Mouse (Mus musculus): ENCODE measurements around the gene Il1rap. TPM values are rescaled to one million over a fixed set of nuclear protein-coding genes. Genes with fewer than 3 reads are reported as not detected.

The Il1rap gene
- 0.39 and 0.56 TPM in 2 replicates for polyA plus RNA-seq (2012; rRNA removed)

DNA sequence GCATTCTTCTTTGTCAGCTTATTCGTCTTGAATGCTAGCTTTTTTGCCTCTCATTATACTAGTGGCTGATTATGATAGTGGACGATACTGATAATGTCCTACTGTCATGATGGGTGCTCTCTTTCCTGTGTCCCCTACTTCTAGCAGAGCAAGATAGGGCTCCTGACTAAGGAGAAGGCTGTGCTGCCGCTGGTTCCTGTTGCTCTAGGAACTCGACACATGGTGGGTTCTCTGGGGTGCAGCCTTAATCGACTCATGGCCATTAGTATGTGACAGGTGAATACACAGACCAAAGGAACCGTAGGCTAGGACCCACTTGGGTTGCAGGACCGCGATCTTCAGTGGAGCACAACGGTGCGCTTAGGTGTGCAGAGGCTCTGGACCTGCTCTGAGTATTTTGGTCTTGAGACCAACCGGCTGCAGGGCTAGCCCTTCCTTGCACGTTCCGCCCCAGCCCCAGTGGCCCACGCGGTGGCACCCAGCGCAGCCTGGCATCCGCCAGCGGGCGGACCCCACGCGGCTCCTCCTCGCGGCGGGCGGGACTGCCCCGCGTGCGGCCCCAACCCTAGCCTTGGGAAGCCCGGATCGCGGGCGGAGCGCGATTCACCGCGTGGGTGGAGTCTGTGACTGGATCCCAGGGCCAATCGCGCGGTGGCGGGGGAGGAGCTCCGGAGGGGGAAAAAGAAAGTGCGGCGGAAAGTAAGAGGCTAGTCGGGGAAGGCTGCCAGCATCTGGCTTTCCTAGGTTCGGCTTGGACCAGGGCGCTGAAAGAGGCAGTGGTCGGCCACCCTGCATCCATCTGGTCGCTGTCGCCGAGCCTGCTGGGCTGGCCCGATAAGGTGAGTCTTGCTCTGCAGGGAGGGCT, at the start of gene Il1rap:
TSS of gene Il1rap (plus strand) at position 657 of the 865 bp plus-strand sequence.
- WGBS: 2% methylated on average over 51 of the region's 51 CpGs
- Histone ChIP-seq H3K4me1 (ENCODE audit: control insufficient read depth, insufficient read depth, insufficient read length, low read length) (peaks cover 3% of the 10 kb centered on the region; the same call in 1 of the 2 replicates), H3K27ac (ENCODE audit: insufficient read depth, low read depth, low read length) (0 out of 2 replicates have a peak within 1 kb of the TSS, but pooled peaks have one; percentile 17)

DNA sequence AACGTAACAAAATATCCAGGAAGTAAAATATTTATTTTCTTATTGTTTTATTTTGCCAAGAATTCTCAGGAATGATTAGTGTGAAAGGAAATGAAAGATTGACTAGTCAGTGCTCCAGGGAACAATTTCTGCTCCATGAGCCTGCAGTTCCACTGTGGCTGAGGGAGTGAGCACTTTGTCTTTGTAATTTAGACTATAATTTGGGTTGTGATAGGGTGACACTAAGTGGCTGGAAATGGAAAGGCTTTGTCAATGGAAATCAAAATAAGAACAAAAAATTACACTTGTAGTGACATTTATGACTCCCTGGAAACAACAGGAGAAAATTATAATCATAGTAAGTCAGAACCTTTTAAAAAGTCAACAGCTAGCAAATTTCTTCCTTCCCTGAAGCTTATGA, 49.2 kb upstream of the Il1rap start:
- Histone ChIP-seq H3K27me3 (ENCODE audit: control insufficient read depth, insufficient read depth, low read length) (no peaks in the 10 kb centered on the region), H3K36me3 (ENCODE audit: control insufficient read depth, insufficient read depth, low read length) (no peaks in the 10 kb centered on the region), H3K4me3 (ENCODE audit: low read depth, low read length) (no peak overlapping the region), H3K27ac (ENCODE audit: insufficient read depth, low read depth, low read length) (no peak overlapping the region), H3K4me1 (ENCODE audit: control insufficient read depth, insufficient read depth, insufficient read length, low read length) (no peaks in the 10 kb centered on the region)
- 49% methylated on average over 1 of the region's 1 CpGs for WGBS
- TF ChIP-seq CTCF (IDR thresholded peaks at IDR 0.05; ENCODE audit: extremely low read depth, insufficient read length, insufficient replicate concordance, low read depth, low read length) (no peak), POLR2A (IDR thresholded peaks at IDR 0.05; ENCODE audit: low read depth, low read length) (no peak)

More for the DNA sequence above, at the start of gene Il1rap:
- TF ChIP-seq CTCF (IDR thresholded peaks at IDR 0.05; ENCODE audit: extremely low read depth, insufficient read length, insufficient replicate concordance, low read depth, low read length): no peak
- TF ChIP-seq POLR2A (IDR thresholded peaks at IDR 0.05; ENCODE audit: low read depth, low read length): peak; percentile 84
- Histone ChIP-seq H3K36me3 (ENCODE audit: control insufficient read depth, insufficient read depth, low read length) (no peaks in the 10 kb centered on the region), H3K4me3 (ENCODE audit: low read depth, low read length) (peak within 1 kb of the TSS; percentile 95), H3K27me3 (ENCODE audit: control insufficient read depth, insufficient read depth, low read length) (no peaks in the 10 kb centered on the region)

DNA sequence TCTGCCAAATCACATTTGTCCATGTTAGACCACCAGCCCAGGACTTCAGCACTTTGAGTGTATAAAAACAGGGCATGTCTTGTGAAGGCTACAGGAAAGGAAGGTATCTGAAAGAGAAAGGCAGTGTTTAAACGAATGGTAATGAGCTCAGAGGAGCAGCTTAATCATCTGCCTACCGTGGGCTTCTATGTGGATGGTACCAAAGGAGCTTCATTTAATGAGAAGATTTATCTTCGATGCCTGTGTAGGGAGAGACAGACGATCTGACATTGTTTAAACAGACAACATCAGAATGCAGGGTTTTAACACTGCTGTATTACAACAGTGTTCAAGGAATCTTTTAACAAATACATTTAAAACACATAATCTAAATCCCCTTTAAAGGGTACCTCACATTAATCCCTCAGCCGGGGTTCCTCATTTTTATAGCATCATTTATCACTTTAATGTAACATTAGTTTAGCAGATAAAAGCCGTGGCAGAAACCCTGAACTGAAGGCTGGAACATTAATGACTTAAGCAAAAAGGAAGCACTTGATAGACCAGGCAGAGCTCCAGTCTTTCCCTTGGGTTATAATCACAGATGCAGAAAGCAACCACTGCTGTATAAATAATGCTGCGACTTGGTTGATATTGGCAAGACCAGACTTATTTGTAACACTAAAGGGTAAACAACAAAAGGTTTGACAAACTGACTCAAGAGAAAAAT, 35.2 kb upstream of the Il1rap start:
- 15% methylated on average over 7 of the region's 7 CpGs for WGBS
- H3K36me3 ChIP-seq (ENCODE audit: control insufficient read depth, insufficient read depth, low read length): no peaks in the 10 kb centered on the region
- H3K27me3 ChIP-seq (ENCODE audit: control insufficient read depth, insufficient read depth, low read length): no peaks in the 10 kb centered on the region
- no peak for TF ChIP-seq POLR2A (IDR thresholded peaks at IDR 0.05; ENCODE audit: low read depth, low read length)
- no peak for TF ChIP-seq CTCF (IDR thresholded peaks at IDR 0.05; ENCODE audit: extremely low read depth, insufficient read length, insufficient replicate concordance, low read depth, low read length)
- H3K4me3 ChIP-seq (ENCODE audit: low read depth, low read length): no peak overlapping the region
- no peak overlapping the region for H3K27ac ChIP-seq (ENCODE audit: insufficient read depth, low read depth, low read length)
- no peaks in the 10 kb centered on the region for H3K4me1 ChIP-seq (ENCODE audit: control insufficient read depth, insufficient read depth, insufficient read length, low read length)

DNA sequence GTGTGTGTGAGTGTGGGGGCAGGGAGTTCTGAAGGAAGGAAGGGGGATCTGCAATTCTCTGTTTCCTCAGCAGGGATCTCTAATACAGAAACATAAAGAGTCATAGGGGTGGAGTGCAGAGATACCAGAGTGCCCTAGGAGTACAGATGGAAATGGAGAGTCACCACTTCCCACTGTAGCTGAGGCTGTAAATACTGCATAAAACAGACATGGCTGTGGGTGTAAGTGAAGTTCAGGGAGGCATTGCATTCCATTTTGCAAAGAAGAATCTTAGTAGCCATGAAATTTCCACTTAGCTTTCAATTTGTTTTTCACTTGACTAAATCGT, 34.7 kb upstream of the Il1rap start:
- H3K4me1 ChIP-seq (ENCODE audit: control insufficient read depth, insufficient read depth, insufficient read length, low read length): no peaks in the 10 kb centered on the region
- no peaks in the 10 kb centered on the region for H3K27me3 ChIP-seq (ENCODE audit: control insufficient read depth, insufficient read depth, low read length)
- H3K36me3 ChIP-seq (ENCODE audit: control insufficient read depth, insufficient read depth, low read length): no peaks in the 10 kb centered on the region
- no peak for TF ChIP-seq CTCF (IDR thresholded peaks at IDR 0.05; ENCODE audit: extremely low read depth, insufficient read length, insufficient replicate concordance, low read depth, low read length)
- TF ChIP-seq POLR2A (IDR thresholded peaks at IDR 0.05; ENCODE audit: low read depth, low read length): no peak
- H3K4me3 ChIP-seq (ENCODE audit: low read depth, low read length): no peak overlapping the region
- H3K27ac ChIP-seq (ENCODE audit: insufficient read depth, low read depth, low read length): no peak overlapping the region
- 71% methylated on average over 1 of the region's 1 CpGs for WGBS

DNA sequence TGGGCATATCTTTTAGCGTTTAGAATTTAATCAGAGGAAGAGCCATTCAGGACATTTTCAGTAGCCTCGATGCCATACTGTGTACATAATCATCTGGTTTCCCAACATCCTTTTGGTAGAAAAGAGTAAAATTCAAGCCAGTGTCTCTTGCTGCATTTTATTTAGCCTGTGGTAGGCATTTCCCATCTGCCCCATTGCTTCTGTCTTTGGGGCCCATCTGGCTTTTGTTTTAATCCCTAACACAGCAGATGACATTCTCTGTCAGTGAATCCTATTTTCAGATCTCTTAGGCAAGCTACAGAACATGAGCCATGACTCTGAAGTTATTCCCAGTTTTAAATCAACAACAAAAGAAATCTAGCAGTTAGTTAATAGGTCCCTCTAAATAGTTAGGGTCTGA, 32.3 kb upstream of the Il1rap start:
- TF ChIP-seq POLR2A (IDR thresholded peaks at IDR 0.05; ENCODE audit: low read depth, low read length) (no peak), CTCF (IDR thresholded peaks at IDR 0.05; ENCODE audit: extremely low read depth, insufficient read length, insufficient replicate concordance, low read depth, low read length) (no peak)
- Histone ChIP-seq H3K4me3 (ENCODE audit: low read depth, low read length) (no peak overlapping the region), H3K27ac (ENCODE audit: insufficient read depth, low read depth, low read length) (no peak overlapping the region), H3K4me1 (ENCODE audit: control insufficient read depth, insufficient read depth, insufficient read length, low read length) (no peaks in the 10 kb centered on the region), H3K36me3 (ENCODE audit: control insufficient read depth, insufficient read depth, low read length) (no peaks in the 10 kb centered on the region), H3K27me3 (ENCODE audit: control insufficient read depth, insufficient read depth, low read length) (no peaks in the 10 kb centered on the region)
- WGBS: 90% methylated on average over 2 of the region's 2 CpGs

DNA sequence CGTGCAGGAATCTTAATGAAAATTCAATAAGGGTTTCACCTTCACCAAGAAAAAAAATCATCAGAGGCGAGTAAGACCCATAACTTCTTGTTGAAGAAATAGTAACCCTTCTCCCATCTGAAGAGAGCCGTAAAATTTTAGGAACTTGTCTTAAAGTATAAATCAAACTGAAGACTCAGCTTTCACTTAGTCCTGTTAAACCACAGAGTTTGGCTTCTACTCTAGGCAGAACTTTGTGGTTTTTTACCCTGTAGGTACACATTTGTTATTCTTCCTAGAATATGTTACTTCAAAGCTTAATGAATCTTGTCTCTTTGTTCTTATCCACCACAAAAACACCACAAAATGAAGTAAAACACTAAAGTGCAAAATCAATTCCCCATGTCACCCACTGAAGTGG, 29.3 kb upstream of the Il1rap start:
- TF ChIP-seq CTCF (IDR thresholded peaks at IDR 0.05; ENCODE audit: extremely low read depth, insufficient read length, insufficient replicate concordance, low read depth, low read length) (no peak), POLR2A (IDR thresholded peaks at IDR 0.05; ENCODE audit: low read depth, low read length) (no peak)
- 68% methylated on average over 3 of the region's 3 CpGs for WGBS

DNA sequence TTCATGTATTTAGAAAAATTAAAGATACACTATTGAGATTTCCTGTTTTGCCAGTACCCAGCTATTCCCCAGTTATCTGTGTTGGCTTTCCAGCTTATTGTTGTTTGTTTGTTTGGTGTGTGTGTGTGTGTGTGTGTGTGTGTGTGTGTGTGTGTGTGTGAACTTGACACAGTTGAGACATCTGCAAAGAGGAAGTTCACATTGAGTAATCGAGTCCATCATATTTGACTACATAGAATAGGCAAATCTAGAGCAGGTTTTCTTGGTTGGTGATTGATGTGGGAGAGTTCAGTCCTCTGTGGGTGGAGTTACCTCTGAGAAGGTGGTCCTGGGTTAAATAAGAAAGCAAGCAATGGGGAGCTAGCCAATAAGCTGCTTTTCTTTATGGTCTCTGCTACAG, 22.7 kb upstream of the Il1rap start:
- 75% methylated on average over 1 of the region's 1 CpGs for WGBS
- Histone ChIP-seq H3K27ac (ENCODE audit: insufficient read depth, low read depth, low read length) (no peak overlapping the region), H3K4me1 (ENCODE audit: control insufficient read depth, insufficient read depth, insufficient read length, low read length) (no peaks in the 10 kb centered on the region), H3K36me3 (ENCODE audit: control insufficient read depth, insufficient read depth, low read length) (no peaks in the 10 kb centered on the region), H3K27me3 (ENCODE audit: control insufficient read depth, insufficient read depth, low read length) (no peaks in the 10 kb centered on the region), H3K4me3 (ENCODE audit: low read depth, low read length) (no peak overlapping the region)
- TF ChIP-seq POLR2A (IDR thresholded peaks at IDR 0.05; ENCODE audit: low read depth, low read length) (no peak), CTCF (IDR thresholded peaks at IDR 0.05; ENCODE audit: extremely low read depth, insufficient read length, insufficient replicate concordance, low read depth, low read length) (no peak)

More for the DNA sequence above, 29.3 kb upstream of the Il1rap start:
- Histone ChIP-seq H3K4me3 (ENCODE audit: low read depth, low read length) (no peak overlapping the region), H3K36me3 (ENCODE audit: control insufficient read depth, insufficient read depth, low read length) (no peaks in the 10 kb centered on the region), H3K27ac (ENCODE audit: insufficient read depth, low read depth, low read length) (no peak overlapping the region), H3K4me1 (ENCODE audit: control insufficient read depth, insufficient read depth, insufficient read length, low read length) (no peaks in the 10 kb centered on the region), H3K27me3 (ENCODE audit: control insufficient read depth, insufficient read depth, low read length) (no peaks in the 10 kb centered on the region)

All from small intestine, adult 2 months (tissue).